Mouse (Mus musculus) kidney, postnatal 10 days (tissue): Measurements from ENCODE around the gene Hspa5.
A peak's percentile ranks its signal among the peaks of the same experiment; 100 is the strongest.
"Not testable (repeated sequence)": the region's sequence is repeated elsewhere in the genome, so short reads cannot be mapped to it uniquely, and the experiment has no call there.

Experiments
- DNase-seq: peaks from one replicate; pipeline ENCODE4 v3.0.0; 2021; ENCODE audit warnings: mixed read lengths

Hspa5 gene

GRCm38 (mm10) chr2:34810775-34811174 lies 39.0 kb downstream of the Hspa5 start:
- no peak for DNase-seq

DNA sequence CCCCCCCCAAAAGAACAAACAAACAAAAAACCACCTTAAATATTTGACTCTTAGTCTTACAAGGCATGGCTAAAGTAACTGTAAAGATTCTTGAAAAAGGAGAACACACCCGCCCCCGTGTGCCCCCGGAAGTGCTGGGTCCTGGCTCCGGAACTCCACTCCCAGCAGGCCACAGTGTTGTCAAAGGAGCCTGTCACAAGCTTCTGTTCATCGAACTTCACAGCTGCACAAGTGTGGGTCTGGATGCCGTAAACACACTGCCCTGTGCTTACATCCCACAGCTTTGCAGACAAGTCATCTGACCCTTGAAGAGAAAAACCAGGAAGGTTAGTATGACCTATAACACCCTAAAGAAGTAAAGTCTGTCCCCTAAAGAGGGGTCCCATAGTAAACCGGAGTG lies 40.9 kb downstream of the Hspa5 start:
- no peak for DNase-seq

DNA sequence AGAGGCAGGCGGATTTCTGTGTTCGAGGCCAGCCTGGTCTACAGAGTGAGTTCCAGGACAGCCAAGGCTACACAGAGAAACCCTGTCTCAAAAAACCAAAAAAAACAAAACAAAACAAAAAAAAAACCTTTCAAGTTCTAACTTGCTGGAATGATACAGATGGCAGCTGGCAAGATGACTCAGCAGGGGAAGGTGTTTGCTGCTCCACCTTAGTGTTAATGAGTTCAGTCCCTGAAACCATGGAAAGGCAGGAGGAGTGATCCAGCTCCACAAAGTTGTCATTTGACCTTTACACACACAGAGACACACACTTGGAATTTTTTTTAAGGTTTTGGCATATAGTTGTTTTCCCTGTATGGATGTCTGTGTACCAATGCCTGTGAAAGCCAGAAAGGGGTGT lies 44.1 kb downstream of the Hspa5 start:
- DNase-seq = not testable (repeated sequence)

DNA sequence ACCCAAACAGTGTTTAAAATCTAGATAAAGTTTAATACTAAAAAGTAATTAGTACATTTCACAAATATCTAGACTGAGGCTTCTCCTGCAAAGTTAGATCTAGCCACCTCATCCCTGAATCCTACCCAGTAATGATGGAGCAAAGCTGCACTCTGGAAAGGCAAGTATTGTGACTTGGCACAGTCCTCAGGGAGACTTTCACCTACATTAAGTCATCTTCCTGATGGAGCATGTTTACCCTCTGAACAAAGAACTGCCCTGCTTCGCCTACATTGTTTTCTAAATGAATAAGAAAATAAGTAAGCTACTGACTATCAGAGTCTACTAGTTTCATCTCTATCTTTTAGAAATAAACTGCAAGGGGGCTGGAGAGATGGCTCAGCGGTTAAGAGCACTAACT lies 46.7 kb downstream of the Hspa5 start:
- no peak for DNase-seq

DNA sequence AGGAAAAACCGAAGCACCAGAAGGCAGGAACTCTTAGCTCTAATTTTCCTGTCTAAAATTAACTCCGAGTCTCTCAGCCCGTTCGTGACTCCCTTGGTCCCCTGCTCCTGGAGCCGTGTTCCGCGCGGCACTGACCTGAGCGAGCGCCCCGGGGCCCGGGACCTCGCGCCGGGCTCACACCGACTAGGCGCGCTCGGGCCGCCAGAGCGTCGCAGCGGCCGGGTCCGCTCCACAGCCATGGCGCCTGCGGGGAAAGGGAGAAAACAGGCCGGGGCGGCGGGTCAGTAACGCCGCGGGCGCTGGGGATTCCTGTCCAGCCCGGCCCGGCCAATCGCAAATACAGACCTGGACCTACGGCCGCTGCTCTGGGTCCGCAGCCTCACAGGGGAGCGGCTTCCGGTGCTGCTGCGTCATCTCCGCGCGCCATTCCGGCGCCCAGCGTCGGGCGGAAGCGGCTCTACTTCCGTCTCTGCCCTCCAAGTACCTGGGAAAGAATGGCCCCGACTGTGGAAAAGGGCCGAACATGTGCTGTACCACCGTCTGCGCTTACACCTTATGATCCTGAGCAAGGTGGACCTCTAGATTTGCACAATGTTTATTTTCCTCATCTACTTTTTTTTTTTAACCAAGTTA lies 54.2 kb downstream of the Hspa5 start, which contains the start of gene Fbxw2:
Fbxw2 (minus strand) TSS at position 485 of the 633 bp plus-strand sequence.
- DNase-seq = peak; percentile 97

GRCm38 (mm10) chr2:34826460-34827231 lies 54.9 kb downstream of the Hspa5 start:
- peak; percentile 9 for DNase-seq
